Mouse (Mus musculus): ENCODE measurements around the gene Alg1. TPM values are rescaled to one million over a fixed set of nuclear protein-coding genes. Genes with fewer than 3 reads are reported as not detected.

Gene Alg1
- polyA plus RNA-seq (2017; shearing (Covaris generic)): 33.0 TPM

DNA sequence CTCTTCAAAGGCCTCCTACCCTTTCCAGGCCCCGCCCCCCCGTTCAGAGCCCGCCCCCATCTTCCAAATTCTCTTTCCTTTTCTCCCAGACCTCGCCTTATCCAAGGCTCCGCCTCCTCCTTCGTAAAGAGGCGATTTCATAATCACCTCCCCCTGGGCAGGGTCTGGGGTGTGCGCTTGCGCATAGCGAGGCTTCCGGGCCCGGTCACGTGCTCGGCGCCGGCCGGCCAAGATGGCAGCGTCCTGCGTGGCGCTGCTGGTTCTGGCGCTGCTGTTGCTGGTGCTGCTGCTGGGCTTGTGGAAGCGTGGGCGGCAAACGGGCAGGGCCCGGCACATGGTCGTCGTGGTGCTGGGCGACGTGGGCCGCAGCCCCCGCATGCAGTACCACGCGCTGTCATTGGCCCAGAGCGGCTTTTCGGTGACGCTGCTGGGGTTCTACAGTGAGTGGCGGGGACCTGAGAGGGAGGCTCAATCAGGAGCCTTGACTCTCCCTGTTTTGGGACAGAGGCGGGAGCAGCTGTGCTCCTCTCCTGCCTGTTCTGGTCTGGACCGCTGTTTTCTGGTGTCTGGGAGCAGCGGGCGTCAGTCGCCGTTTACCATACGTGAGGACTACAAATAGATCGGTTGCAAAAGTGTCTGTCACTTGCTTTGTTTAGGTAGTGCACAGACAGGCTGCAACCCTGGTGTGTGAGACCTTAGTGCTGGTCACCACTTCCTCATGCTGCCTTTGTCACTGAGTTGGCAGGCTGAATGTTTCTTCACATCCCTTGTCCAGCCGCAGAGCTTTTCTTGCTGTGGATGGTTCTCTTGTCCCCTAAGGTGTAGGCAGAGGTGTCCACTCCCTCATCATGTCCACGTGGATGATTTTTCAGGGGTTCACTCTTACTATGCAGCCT, at the start of gene Alg1:
Gene Alg1 (plus strand): TSS at position 204 of the 896 bp plus-strand sequence.

GRCm38 (mm10) chr16:5203668-5204433, 29.6 kb upstream of the Alg1 start, which contains the start of gene Nagpa:
Gene Nagpa, minus strand, starts transcription at chr16:5204012.

DNA sequence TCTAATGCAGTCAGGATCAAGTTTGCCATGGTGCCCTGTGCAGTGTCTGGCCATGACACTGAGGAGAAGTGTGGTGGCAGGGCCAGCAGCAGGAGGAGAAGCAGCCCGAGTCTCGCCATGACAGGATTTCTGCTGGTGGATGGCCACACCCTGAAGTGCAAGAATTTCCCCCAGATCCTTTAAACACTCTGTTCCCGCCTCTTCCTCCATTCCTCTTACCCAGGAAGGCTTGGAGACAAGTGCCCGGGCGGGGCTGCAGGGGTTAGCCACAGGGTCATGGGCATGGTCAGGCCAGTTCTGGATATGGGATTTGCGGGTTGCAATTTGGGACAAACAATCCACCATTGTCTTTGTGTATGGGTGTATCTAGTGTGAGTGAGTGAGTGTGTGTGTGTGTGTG, 11.3 kb upstream of the Alg1 start, which contains the start of gene AU021092:
Gene AU021092 (minus strand): TSS at position 160 of the 400 bp plus-strand sequence.

DNA sequence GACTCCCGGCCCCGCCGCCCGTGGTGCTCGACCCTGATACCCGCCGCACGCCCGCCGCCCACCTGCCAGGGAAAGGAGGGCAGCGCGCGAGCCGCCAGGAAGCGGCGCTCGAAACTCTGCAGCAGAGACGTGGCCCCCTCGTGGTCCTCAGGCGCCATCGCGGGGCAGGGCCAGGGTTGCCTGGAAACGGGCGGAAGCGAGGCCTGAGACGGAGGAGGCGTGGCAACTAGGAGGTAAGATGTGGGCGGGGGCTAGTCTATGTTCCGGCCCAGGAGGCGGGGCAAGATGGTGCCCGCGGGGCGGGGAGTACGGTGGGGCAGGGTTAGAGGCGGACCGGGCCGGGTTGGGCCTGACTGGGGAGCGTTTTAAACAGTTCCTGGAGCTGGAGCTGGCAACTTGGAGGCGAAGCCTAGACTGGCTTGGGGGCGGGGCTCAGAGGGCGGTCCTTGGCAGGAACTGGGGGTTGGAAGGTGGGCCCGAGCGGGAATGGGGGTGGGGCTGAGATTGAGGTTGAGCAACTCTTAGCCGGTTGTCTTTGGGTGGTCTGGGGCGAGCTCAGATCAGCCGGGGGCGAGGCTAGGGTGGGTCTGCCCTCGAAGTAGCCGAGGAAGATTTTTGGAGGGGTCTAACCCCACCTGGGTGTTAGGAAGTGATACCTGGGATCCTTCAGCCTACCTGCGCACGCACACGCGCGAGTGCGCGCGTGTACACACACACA, 22.5 kb downstream of the Alg1 start, which contains the start of gene Eef2kmt:
Gene Eef2kmt (minus strand): TSS at position 205 of the 718 bp plus-strand sequence.

Other genes starting within 250 kb of the Alg1 start
- not detected for gene Sept12, start 235.8 kb upstream of the Alg1 start, polyA plus RNA-seq (2017; shearing (Covaris generic))
- gene Smim22, start 226.3 kb upstream of the Alg1 start, polyA plus RNA-seq (2017; shearing (Covaris generic)): not detected
- gene Rogdi, start 220.1 kb upstream of the Alg1 start, polyA plus RNA-seq (2017; shearing (Covaris generic)): 18.3 TPM
- gene Glyr1, start 183.8 kb upstream of the Alg1 start, polyA plus RNA-seq (2017; shearing (Covaris generic)): 176 TPM
- gene Ubn1, start 183.6 kb upstream of the Alg1 start, polyA plus RNA-seq (2017; shearing (Covaris generic)): 19.2 TPM
- gene Ppl, start 101.2 kb upstream of the Alg1 start, polyA plus RNA-seq (2017; shearing (Covaris generic)): 0.20 TPM
- 0.05 TPM for gene Sec14l5, start 86.5 kb upstream of the Alg1 start, polyA plus RNA-seq (2017; shearing (Covaris generic))
- 15.5 TPM for gene Nagpa, start 29.6 kb upstream of the Alg1 start, polyA plus RNA-seq (2017; shearing (Covaris generic))
- gene AU021092, start 11.3 kb upstream of the Alg1 start, polyA plus RNA-seq (2017; shearing (Covaris generic)): 0.20 TPM
- gene Eef2kmt, start 22.4 kb downstream of the Alg1 start, polyA plus RNA-seq (2017; shearing (Covaris generic)): 47.9 TPM